Comparison of ENCODE assay signal across 8 mouse cellular contexts in the genomic region with DNA sequence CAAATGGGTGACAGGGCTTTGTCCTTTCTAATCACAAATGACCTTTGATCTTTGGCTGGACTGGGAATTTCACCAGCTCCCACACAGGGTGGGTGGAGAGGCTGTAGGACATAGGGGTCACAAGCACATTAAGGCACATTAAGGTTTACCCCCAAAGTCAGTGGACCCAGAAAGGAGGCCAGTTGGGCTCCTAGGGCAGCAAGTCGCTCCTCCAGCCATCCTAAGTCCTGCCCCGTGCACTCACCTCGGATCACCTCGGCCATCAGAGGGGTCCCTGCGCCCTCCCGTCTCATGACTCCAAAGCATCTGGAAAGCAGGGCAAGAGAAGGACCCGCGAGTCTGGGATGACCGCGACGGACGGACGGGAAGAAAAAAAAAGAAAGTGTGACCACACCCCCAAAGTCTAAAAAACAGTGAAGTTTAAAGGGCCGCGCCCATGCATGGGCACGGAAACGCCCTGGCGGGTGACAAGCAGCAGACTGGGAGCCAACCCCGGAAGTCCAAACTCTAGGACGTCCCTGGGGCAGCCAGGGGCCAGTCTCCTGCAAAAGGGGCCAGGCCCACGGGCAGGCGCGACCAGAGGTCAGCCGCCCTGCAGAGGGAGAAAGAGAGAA. TPM values are rescaled to one million over a fixed set of nuclear protein-coding genes. Genes with fewer than 3 reads are reported as not detected.
A peak's percentile ranks its signal among the peaks of the same experiment; 100 is the strongest.
DNase-seq lines count a peak whose midpoint lies in the region; ATAC-seq lines count a peak whose summit lies in the region.

No protein-coding gene starts in this region.

- peak overlapping the region; percentile 95 for H3K4me2 ChIP-seq in lung, embryonic 16.5 days (ENCODE audit: low read depth, low read length)

- H3K4me1 ChIP-seq in lung, embryonic 16.5 days (replicated peaks; ENCODE audit: control insufficient read depth, insufficient read depth, low read length), result peaks cover 4% of the 10 kb centered on the region; the same call in 1 of the 2 replicates

- peak overlapping the region; percentile 72 for H3K4me3 ChIP-seq in lung, embryonic 16.5 days (ENCODE audit: low read length)

- H3K36me3 ChIP-seq in lung, embryonic 16.5 days (ENCODE audit: control insufficient read depth, insufficient read depth, low read length), result no peaks in the 10 kb centered on the region

- intact Hi-C loops in left cerebral cortex, postnatal 4 days (cut with DNase I), result loop anchor here (10.0 kb wide), 1 partner anchor 187 kb away; a partner anchor contains a TSS
- intact Hi-C loops in left cerebral cortex, postnatal 14 days (cut with DNase I), result loop anchor here (2.0 kb wide), 2 partner anchors 61 to 185 kb away; a partner anchor contains a TSS

- peak; percentile 92 for ATAC-seq in lung, embryonic 16.5 days (ENCODE audit: low read depth)

- H3K27me3 ChIP-seq in lung, embryonic 16.5 days (ENCODE audit: control insufficient read depth, insufficient read depth, low read depth, low read length), result no peaks in the 10 kb centered on the region

- peak overlapping the region; percentile 84 for H3K9ac ChIP-seq in lung, embryonic 16.5 days (ENCODE audit: low read length)

- WGBS in lung, embryonic 16.5 days, result under 1% methylated on average over 24 of the region's 24 CpGs

- no peaks in the 10 kb centered on the region for H3K9me3 ChIP-seq in lung, embryonic 16.5 days (ENCODE audit: control insufficient read depth, low read length)

- H3K27ac ChIP-seq in lung, embryonic 16.5 days (ENCODE audit: low read length), result peak overlapping the region; percentile 30; the same call in 1 of the 2 replicates

- peak; percentile 6 for DNase-seq in left cerebral cortex, postnatal 4 days
- no peak for DNase-seq in left cerebral cortex, postnatal 14 days (ENCODE audit: low spot score in 2 of 2)
- DNase-seq in embryo, embryonic 10.5 days (ENCODE audit: low spot score), result peak; percentile 66
- DNase-seq in heart, adult 18-20 months, result peak; percentile 83 to 87
- DNase-seq in kidney, adult 18-20 months, result peak; percentile 80
- DNase-seq in ovary, postnatal 14 days (ENCODE audit: low spot score), result peak; percentile 33
- DNase-seq in yolk sac, embryonic 10.5 days (ENCODE audit: low spot score), result peak; percentile 84

RNA-seq across cellular contexts. Expression of a gene that starts 26.8 kb away (rescaled TPM):
- total RNA-seq in left cerebral cortex, postnatal 4 days (2021), result 1 to 10 TPM; 2.3 to 2.7 TPM
- total RNA-seq in left cerebral cortex, postnatal 14 days (2021), result 1 to 10 TPM; 4.6 to 6.0 TPM
- 10 to 100 TPM in 1 of 2 experiments, 1 to 10 TPM in 1; 8.6 to 10.9 TPM for total RNA-seq in heart, adult 18-20 months (2021)
- polyA plus RNA-seq in lung, embryonic 16.5 days (2015; fragmentation: Nextera tagmentation; extraction: Ambion mirVana), result 8.6 and 8.7 TPM in 2 replicates

Comparison
In these comparisons a context has a peak if more than half of its experiments do, and no peak if none do; other contexts are left out.
1. DNase-seq: peak in left cerebral cortex, postnatal 4 days (single experiment), embryo, embryonic 10.5 days (single experiment), heart, adult 18-20 months (2 of 2), kidney, adult 18-20 months (single experiment), ovary, postnatal 14 days (single experiment) and yolk sac, embryonic 10.5 days (single experiment); none in left cerebral cortex, postnatal 14 days (0 of 2).